Mouse (Mus musculus) hindbrain, embryonic 16.5 days (tissue): ENCODE measurements around the gene Dand5. TPM values are rescaled to one million over a fixed set of nuclear protein-coding genes. Genes with fewer than 3 reads are reported as not detected.

Source experiments
- ATAC-seq: fragments of 200-750 bp; cut with Nextera tagmentation; 2 replicates; pipeline ENCODE4 v1.8.0; 2017; ENCODE audit warnings: moderate TSS enrichment, moderate library complexity
- H3K27ac ChIP-seq: fragments of 300-500 bp; sonication (generic); 2 replicates; pipeline ENCODE4 v1.5.1; 2014; ENCODE audit warnings: low read depth, mild to moderate bottlenecking, control low read depth, low read length, moderate library complexity
- H3K27me3 ChIP-seq: fragments of 300-500 bp; sonication (generic); replicated peaks from 2 replicates; pipeline ENCODE4 v1.6.1; 2014; ENCODE audit warnings: low read length; ENCODE audit not compliant: control insufficient read depth, insufficient read depth
- H3K36me3 ChIP-seq: fragments of 300-500 bp; sonication (generic); 2 replicates; pipeline ENCODE4 v1.6.1; 2014; ENCODE audit warnings: mild to moderate bottlenecking, low read length, moderate library complexity, mixed read lengths; ENCODE audit not compliant: control insufficient read depth, insufficient read depth
- H3K4me1 ChIP-seq: fragments of 300-500 bp; sonication (generic); 2 replicates; pipeline ENCODE4 v1.6.1; 2014; ENCODE audit warnings: low read depth, low read length; ENCODE audit not compliant: control insufficient read depth, insufficient read depth
- H3K4me2 ChIP-seq: fragments of 300-500 bp; sonication (generic); 2 replicates; pipeline ENCODE4 v1.6.1; 2014; ENCODE audit warnings: mild to moderate bottlenecking, low read length, control low read depth, moderate library complexity
- H3K4me3 ChIP-seq: fragments of 300-500 bp; sonication (generic); 2 replicates; pipeline ENCODE4 v1.5.1; 2014; ENCODE audit warnings: mild to moderate bottlenecking, low read length, control low read depth, moderate library complexity
- H3K9ac ChIP-seq: fragments of 300-500 bp; sonication (generic); 2 replicates; pipeline ENCODE4 v1.6.1; 2014; ENCODE audit warnings: low read depth, mild to moderate bottlenecking, control low read depth, low read length, moderate library complexity
- H3K9me3 ChIP-seq: fragments of 300-500 bp; sonication (generic); 2 replicates; pipeline ENCODE4 v1.6.1; 2014; ENCODE audit warnings: mild to moderate bottlenecking, low read length, moderate library complexity; ENCODE audit not compliant: control insufficient read depth
- WGBS: fragments of 180-500 bp; shearing (Covaris S2); extraction: QIAGEN DNeasy Blood & Tissue Kit; methylation state at CpG from one replicate; pipeline ENCODE4 v1.1.7; 2014; 5-methylcytosine and 5-hydroxymethylcytosine counted together
- microRNA-seq: library from miRNA; unstranded; fragments of <30 nt; microRNA quantifications from one replicate; pipeline ENCODE4, GENCODE M21; 2017
- polyA plus RNA-seq: library from polyadenylated mRNA; unstranded; fragments of >200 nt; fragmentation: Nextera tagmentation; extraction: Ambion mirVana; gene quantifications from 2 replicates; pipeline ENCODE4 v1.2.1, GENCODE M21; 2015

Gene Dand5
- polyA plus RNA-seq, 1 experiment from 2014 or later: 17.1 TPM

DNA sequence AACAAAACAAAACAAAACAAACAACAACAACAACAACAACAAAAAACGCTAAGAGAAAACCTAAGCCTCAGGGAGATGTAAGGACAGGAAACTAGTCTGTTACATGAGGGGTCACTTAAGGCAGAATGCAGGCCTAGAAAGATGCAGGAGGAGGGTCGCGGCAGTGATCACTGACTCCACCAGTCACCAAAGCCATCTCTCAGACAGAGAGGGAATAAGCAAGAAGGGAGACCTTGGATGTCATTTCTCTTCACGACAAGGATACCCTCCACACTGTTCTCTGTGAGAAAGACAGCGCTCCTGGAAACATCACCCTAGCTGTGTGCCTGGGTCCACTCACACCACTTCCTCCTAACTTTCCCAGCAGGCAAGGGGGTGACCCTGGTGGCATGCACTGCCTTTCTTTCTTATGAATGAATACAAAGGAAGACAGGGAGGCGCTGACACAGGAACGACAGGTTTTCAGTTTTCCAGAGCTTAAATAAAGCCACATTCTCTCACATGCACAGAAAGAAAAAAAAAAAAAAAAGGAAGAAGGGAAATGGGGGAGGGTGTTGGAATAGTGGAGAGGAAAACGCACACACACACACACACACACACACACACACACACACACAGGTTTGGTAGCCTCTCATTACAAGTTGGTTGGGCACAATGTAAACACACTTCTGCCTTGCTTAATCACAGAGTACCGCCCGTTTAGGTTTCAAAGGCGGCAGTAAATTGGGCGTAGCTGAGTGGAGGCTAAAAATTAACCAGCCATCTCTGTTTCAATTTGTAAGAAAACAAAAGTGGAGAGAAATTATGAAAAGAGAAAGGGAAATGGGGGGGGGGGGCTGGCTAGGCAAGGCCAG, 52.3 kb downstream of the Dand5 start:
- H3K9ac ChIP-seq: peak overlapping the region; percentile 65
- no peaks in the 10 kb centered on the region for H3K9me3 ChIP-seq
- H3K4me1 ChIP-seq: peaks cover 30% of the 10 kb centered on the region

DNA sequence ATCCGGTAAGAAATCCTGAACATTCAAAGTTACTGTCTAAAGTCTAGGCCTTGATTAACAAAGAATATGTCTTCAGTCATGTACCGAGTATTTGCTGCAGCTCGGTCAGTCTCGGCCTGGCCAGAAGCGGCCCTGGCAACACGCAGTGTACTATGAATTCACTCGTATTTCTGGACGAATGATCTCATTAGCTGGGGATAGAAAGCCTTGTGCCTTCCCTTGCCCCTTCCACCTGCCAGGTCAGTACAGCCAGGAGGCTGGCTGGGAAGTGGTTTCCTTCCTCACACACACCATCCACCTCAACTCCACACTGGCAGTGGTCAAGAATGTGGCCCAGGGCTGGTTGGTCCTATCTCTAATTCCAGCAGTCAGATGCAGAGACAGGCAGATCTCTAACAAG, 53.3 kb downstream of the Dand5 start:
- WGBS: 71% methylated on average over 8 of the region's 8 CpGs
- H3K9ac ChIP-seq: no peak overlapping the region
- H3K27me3 ChIP-seq: peaks cover 8% of the 10 kb centered on the region; the same call in 1 of the 2 replicates
- H3K4me1 ChIP-seq: peaks cover 31% of the 10 kb centered on the region
- peak overlapping the region; percentile 39 for H3K4me3 ChIP-seq
- no peaks in the 10 kb centered on the region for H3K9me3 ChIP-seq
- no peaks in the 10 kb centered on the region for H3K36me3 ChIP-seq
- no peak overlapping the region for H3K27ac ChIP-seq
- H3K4me2 ChIP-seq: peak overlapping the region; percentile 55
- ATAC-seq: no peak

More for the DNA sequence above, 52.3 kb downstream of the Dand5 start:
- H3K27me3 ChIP-seq: peaks cover 8% of the 10 kb centered on the region; the same call in 1 of the 2 replicates
- H3K4me2 ChIP-seq: peak overlapping the region; percentile 55
- H3K36me3 ChIP-seq: no peaks in the 10 kb centered on the region
- 36% methylated on average over 12 of the region's 12 CpGs for WGBS
- peak overlapping the region; percentile 39 for H3K4me3 ChIP-seq
- no peak for ATAC-seq
- H3K27ac ChIP-seq: no peak overlapping the region

DNA sequence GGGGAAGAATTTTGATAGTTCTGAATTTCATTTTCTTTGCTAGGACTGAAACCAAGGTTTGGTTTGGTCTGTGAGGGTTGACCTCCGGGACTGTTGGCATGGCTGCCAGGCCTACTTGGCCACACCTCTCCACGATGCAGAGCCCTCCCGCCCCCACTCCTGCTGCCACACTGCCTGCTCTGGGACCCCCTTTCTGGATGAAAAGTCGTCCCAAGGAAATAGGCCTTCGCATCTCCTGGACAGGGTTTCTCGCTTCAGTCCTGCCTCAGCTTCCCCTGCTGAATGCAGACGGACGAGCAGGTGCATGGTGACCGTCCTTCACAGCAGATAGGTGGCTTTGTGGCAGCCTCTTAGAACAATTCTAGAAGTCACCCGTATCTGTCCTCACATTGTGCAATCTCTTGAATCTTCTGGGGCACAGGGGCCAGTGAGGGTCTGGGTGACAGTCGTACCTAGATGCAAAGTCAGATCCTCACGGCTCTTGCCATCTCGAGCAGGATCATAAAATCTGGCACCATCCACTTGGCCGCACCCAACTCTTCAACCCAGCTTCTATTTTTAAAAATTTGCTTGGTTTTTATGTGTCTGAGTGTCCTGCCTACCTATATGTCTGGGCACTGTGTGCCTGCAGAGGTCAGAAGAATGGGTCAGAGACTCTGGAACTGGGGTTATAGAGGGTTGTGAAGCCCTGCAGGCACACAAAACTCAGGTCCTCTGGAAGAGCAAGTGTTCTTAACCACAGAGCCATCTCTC, 54.1 kb downstream of the Dand5 start:
- Histone ChIP-seq H3K9me3 (no peaks in the 10 kb centered on the region), H3K4me3 (peak overlapping the region; percentile 39; the same call in 1 of the 2 replicates), H3K4me1 (peaks cover 31% of the 10 kb centered on the region), H3K27ac (no peak overlapping the region), H3K9ac (no peak overlapping the region), H3K27me3 (peaks cover 11% of the 10 kb centered on the region), H3K4me2 (peak overlapping the region; percentile 55), H3K36me3 (no peaks in the 10 kb centered on the region)
- no peak for ATAC-seq
- WGBS: 85% methylated on average over 14 of the region's 14 CpGs

DNA sequence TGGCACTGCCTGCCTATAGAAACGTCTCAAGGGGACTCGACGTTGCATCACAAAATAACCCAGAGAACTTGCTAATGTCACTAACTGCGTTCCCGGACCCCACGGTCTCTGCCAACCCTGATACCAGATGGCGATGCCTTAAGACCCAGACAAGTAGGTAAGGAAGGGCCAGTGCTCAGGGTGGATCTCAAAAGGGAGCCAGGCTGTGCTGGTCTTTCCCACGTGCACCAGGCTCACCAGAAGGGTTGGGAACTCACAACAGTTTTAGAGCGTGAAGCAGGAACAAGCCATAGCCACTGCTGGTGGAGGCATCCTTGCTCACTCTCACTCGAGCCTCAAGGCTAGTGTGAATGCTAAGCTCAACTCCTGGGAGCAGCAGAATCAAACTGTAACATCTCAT, 55.4 kb downstream of the Dand5 start:
- Histone ChIP-seq H3K9me3 (no peaks in the 10 kb centered on the region), H3K27me3 (peaks cover 11% of the 10 kb centered on the region), H3K9ac (no peak overlapping the region), H3K4me2 (peak overlapping the region; percentile 5; the same call in 1 of the 2 replicates), H3K36me3 (no peaks in the 10 kb centered on the region), H3K4me1 (peaks cover 28% of the 10 kb centered on the region), H3K4me3 (no peak overlapping the region), H3K27ac (no peak overlapping the region)
- 74% methylated on average over 10 of the region's 10 CpGs for WGBS
- ATAC-seq: no peak

DNA sequence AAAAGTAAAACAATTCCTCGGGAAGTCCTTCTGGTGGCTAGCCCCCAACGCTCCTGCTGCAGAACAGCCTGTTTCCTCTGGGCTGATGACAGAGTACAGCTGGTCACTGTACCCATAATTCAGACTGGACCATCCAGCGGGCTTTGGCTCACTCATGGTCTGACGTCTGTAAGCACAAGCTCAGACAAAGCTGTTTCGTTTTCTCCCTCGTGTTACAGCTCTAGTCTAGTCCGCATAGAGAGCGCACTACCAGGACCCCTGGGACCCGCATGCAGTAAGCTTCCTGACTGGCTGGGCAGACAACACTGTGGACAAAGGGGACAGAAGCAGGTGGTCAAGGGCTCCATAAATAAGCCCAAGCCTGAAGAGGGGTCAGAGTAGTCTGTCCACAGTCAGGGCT, 56.2 kb downstream of the Dand5 start:
- 34% methylated on average over 9 of the region's 9 CpGs for WGBS
- peak overlapping the region; percentile 37 for H3K4me2 ChIP-seq
- H3K9me3 ChIP-seq: no peaks in the 10 kb centered on the region
- H3K36me3 ChIP-seq: no peaks in the 10 kb centered on the region
- no peak for ATAC-seq
- H3K4me3 ChIP-seq: no peak overlapping the region
- peaks cover 21% of the 10 kb centered on the region for H3K4me1 ChIP-seq
- H3K9ac ChIP-seq: no peak overlapping the region
- peaks cover 10% of the 10 kb centered on the region for H3K27me3 ChIP-seq
- no peak overlapping the region for H3K27ac ChIP-seq

DNA sequence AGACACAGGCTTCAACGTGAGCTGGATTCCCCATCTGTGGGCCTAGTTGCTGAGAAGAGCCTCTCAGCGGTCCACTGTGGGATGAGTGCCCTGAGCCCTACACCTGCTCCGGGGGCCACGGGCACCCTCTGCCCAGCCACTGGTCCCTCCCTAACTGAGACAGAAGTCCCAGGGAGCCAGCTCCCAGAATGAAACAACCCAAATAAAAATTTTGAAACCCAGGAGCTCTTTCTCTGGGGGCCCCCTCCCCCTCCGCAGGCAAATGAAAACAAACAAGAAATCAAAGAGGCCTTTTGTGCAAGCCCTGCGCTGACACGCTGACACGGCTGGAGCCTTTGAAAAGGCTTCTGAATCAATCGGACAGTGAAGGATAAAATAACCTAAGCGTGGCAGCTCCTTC, 57.0 kb downstream of the Dand5 start:
- H3K27me3 ChIP-seq: peaks cover 3% of the 10 kb centered on the region
- H3K27ac ChIP-seq: peak overlapping the region; percentile 48; the same call in 1 of the 2 replicates
- no peaks in the 10 kb centered on the region for H3K36me3 ChIP-seq
- H3K9ac ChIP-seq: peak overlapping the region; percentile 28; the same call in 1 of the 2 replicates
- 0 out of 2 replicates have a peak, but pooled peaks have one; percentile 22 for ATAC-seq
- peak overlapping the region; percentile 37 for H3K4me2 ChIP-seq
- no peak overlapping the region; the same call in 1 of the 2 replicates for H3K4me3 ChIP-seq
- 9% methylated on average over 10 of the region's 10 CpGs for WGBS
- H3K9me3 ChIP-seq: no peaks in the 10 kb centered on the region
- peaks cover 21% of the 10 kb centered on the region for H3K4me1 ChIP-seq

Small RNAs within 50 kb of the gene (microRNA-seq; reads per million reads assigned to microRNA genes)
- gene Mir7069: 1.9 reads per million

Other genes starting within 250 kb of the Dand5 start
- 18.2 and 19.6 TPM in 2 replicates for gene Ier2, start 160.0 kb downstream of the Dand5 start, polyA plus RNA-seq
- 66.8 and 71.2 TPM in 2 replicates for gene Trmt1, start 136.5 kb downstream of the Dand5 start, polyA plus RNA-seq
- 12.4 and 15.5 TPM in 2 replicates for gene Nacc1, start 135.0 kb downstream of the Dand5 start, polyA plus RNA-seq
- gene Lyl1, start 121.4 kb downstream of the Dand5 start, polyA plus RNA-seq: 2.6 and 3.2 TPM in 2 replicates
- 0.82 and 0.89 TPM in 2 replicates for gene G430095P16Rik, start 99.8 kb downstream of the Dand5 start, polyA plus RNA-seq
- gene Nfix, start 22.5 kb downstream of the Dand5 start, polyA plus RNA-seq: 94.3 and 109 TPM in 2 replicates
- gene Gadd45gip1, start 8.7 kb upstream of the Dand5 start, polyA plus RNA-seq: 40.6 and 40.7 TPM in 2 replicates
- 78.2 and 95.4 TPM in 2 replicates for gene Rad23a, start 17.8 kb upstream of the Dand5 start, polyA plus RNA-seq
- gene Calr, start 24.1 kb upstream of the Dand5 start, polyA plus RNA-seq: 743 and 792 TPM in 2 replicates
- gene Farsa, start 34.2 kb upstream of the Dand5 start, polyA plus RNA-seq: 112 and 114 TPM in 2 replicates
- gene Syce2, start 49.3 kb upstream of the Dand5 start, polyA plus RNA-seq: 38.1 and 46.6 TPM in 2 replicates
- 41.4 and 42.8 TPM in 2 replicates for gene Gcdh, start 71.1 kb upstream of the Dand5 start, polyA plus RNA-seq
- gene Klf1, start 79.1 kb upstream of the Dand5 start, polyA plus RNA-seq: 0.39 and 0.56 TPM in 2 replicates
- gene Dnase2a, start 85.7 kb upstream of the Dand5 start, polyA plus RNA-seq: 6.4 and 7.0 TPM in 2 replicates
- gene Mast1, start 114.5 kb upstream of the Dand5 start, polyA plus RNA-seq: 71.4 and 77.4 TPM in 2 replicates
- gene Rtbdn, start 124.2 kb upstream of the Dand5 start, polyA plus RNA-seq: 3.0 and 3.2 TPM in 2 replicates
- gene Gm49661, start 146.6 kb upstream of the Dand5 start, polyA plus RNA-seq: not detected in 2 replicates
- 1,040 and 1,063 TPM in 2 replicates for gene Prdx2, start 146.8 kb upstream of the Dand5 start, polyA plus RNA-seq
- gene Rnaseh2a, start 146.9 kb upstream of the Dand5 start, polyA plus RNA-seq: 55.8 and 57.5 TPM in 2 replicates
- 4.3 and 5.3 TPM in 2 replicates for gene Junb, start 155.9 kb upstream of the Dand5 start, polyA plus RNA-seq
- gene Hook2, start 167.8 kb upstream of the Dand5 start, polyA plus RNA-seq: 37.9 and 39.6 TPM in 2 replicates
- 0.10 and 0.21 TPM in 2 replicates for gene Best2, start 191.7 kb upstream of the Dand5 start, polyA plus RNA-seq
- 159 and 170 TPM in 2 replicates for gene Asna1, start 202.5 kb upstream of the Dand5 start, polyA plus RNA-seq
- 100 and 110 TPM in 2 replicates for gene Trir, start 204.0 kb upstream of the Dand5 start, polyA plus RNA-seq
- gene Tnpo2, start 214.1 kb upstream of the Dand5 start, polyA plus RNA-seq: 61.2 and 62.7 TPM in 2 replicates
- gene Fbxw9, start 237.2 kb upstream of the Dand5 start, polyA plus RNA-seq: 75.8 and 83.2 TPM in 2 replicates
- 1.2 TPM in 1 of 2 replicates, not detected in the other for gene Gm5741, start 245.2 kb upstream of the Dand5 start, polyA plus RNA-seq
- 112 and 119 TPM in 2 replicates for gene Dhps, start 248.9 kb upstream of the Dand5 start, polyA plus RNA-seq